Mouse (Mus musculus): ENCODE data around the gene Tmem9b.

The Tmem9b gene

DNA sequence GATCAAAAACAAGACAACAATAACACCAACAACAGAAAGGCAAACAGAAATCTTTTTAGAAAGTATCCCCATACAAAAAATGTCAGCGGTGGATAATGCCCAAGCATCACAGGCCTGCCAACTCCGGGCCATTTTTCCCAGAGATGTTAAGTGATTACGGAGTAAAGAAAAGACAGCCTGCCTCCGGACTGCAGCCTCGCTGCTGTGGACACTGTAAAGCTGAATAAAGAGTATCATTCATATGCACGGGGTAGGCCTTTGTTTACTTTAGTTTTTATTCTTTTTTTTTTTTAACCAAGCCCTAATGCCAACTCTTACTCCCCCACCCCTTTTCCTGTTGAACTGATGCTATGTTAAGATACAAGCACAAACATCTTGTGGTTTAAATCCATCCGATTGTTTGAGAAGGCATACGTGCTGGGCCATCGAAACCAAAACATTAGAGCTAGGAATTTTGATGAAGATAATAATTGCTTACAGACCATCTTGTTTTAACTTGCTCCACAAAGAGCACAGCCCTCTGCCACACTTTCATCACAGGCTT lies 66.0 kb downstream of the Tmem9b start:
- no peak for DNase-seq (ENCODE audit: low spot score)

Measured in ovary, adult 18-20 months (tissue).